Mouse (Mus musculus) C2C12 (cell line): Measurements from ENCODE around the gene Hmga1b. TPM values are rescaled to one million over a fixed set of nuclear protein-coding genes. Genes with fewer than 3 reads are reported as not detected.
"Not testable (repeated sequence)": the region's sequence is repeated elsewhere in the genome, so short reads cannot be mapped to it uniquely, and the experiment has no call there.

Experiments
- H3K27me3 ChIP-seq: one replicate; pipeline ENCODE4 v1.6.1; 2011; ENCODE audit not compliant: control insufficient read depth, insufficient read depth, insufficient read length
- H3K36me3 ChIP-seq: one replicate; pipeline ENCODE4 v1.6.1; 2011; ENCODE audit not compliant: control insufficient read depth, insufficient read depth
- H3K4me3 ChIP-seq: one replicate; pipeline ENCODE4 v1.5.1; 2011; ENCODE audit warnings: mild to moderate bottlenecking, control low read depth; ENCODE audit not compliant: poor library complexity, insufficient read depth, severe bottlenecking
- H3K79me2 ChIP-seq: one replicate; pipeline ENCODE4 v1.6.1; 2011; ENCODE audit not compliant: control insufficient read depth, insufficient read depth
- H3K79me3 ChIP-seq: one replicate; pipeline ENCODE4 v1.6.1; 2011; ENCODE audit warnings: low read depth, control low read depth
- H3ac ChIP-seq: one replicate; pipeline ENCODE3; 2011; ENCODE audit warnings: low read depth; ENCODE audit not compliant: control insufficient read depth, insufficient read length
- CEBPB ChIP-seq: IDR thresholded peaks from one replicate; pipeline ENCODE4 v1.6.1; 2011; ENCODE audit warnings: low read depth, mild to moderate bottlenecking, control low read depth, moderate library complexity
- CTCF ChIP-seq: IDR thresholded peaks from one replicate; pipeline ENCODE4 v1.5.1; 2011; ENCODE audit not compliant: control insufficient read depth, insufficient read depth, insufficient read length
- FOSL1 ChIP-seq: IDR thresholded peaks from one replicate; pipeline ENCODE4 v1.8.0; 2011; ENCODE audit warnings: mild to moderate bottlenecking, low read length; ENCODE audit not compliant: poor library complexity, insufficient read depth, severe bottlenecking
- MAX ChIP-seq: IDR thresholded peaks from one replicate; pipeline ENCODE4 v1.6.1; 2011; ENCODE audit warnings: mild to moderate bottlenecking, control low read depth
- MYOD1 ChIP-seq: IDR thresholded peaks from one replicate; pipeline ENCODE4 v1.6.1; 2011; ENCODE audit warnings: low read depth; ENCODE audit not compliant: control insufficient read depth, insufficient read length
- MYOG ChIP-seq: IDR thresholded peaks from one replicate; pipeline ENCODE4 v1.6.1; 2011; ENCODE audit not compliant: control insufficient read depth, insufficient read length; ENCODE audit errors: extremely low read depth
- USF1 ChIP-seq: IDR thresholded peaks from one replicate; pipeline ENCODE4 v1.6.1; 2011; ENCODE audit warnings: low read depth, mild to moderate bottlenecking, control low read depth, moderate library complexity
- polyA plus RNA-seq: library from polyadenylated mRNA; unstranded; fragments of >200 nt; fragmentation: generic; extraction: Trizol; gene quantifications from one replicate; pipeline ENCODE4 v1.2.1, GENCODE M21; 2012; ENCODE audit warnings: missing spikeins

Gene Hmga1b
- polyA plus RNA-seq, 1 experiment, result 774 TPM

GRCm38 (mm10) chr11:120783426-120784063 is 21.0 kb downstream of the Hmga1b start:
- TF ChIP-seq MYOD1 (no peak), USF1 (no peak), CEBPB (no peak), MYOG (no peak), FOSL1 (no peak), MAX (no peak)
- H3K36me3 ChIP-seq, result peaks cover 35% of the 10 kb centered on the region
- peak overlapping the region; percentile 91 for H3K4me3 ChIP-seq
- peaks cover 11% of the 10 kb centered on the region for H3K79me3 ChIP-seq
- H3ac ChIP-seq, result peak overlapping the region; percentile 92
- H3K27me3 ChIP-seq, result no peaks in the 10 kb centered on the region
- peaks cover 41% of the 10 kb centered on the region for H3K79me2 ChIP-seq

DNA sequence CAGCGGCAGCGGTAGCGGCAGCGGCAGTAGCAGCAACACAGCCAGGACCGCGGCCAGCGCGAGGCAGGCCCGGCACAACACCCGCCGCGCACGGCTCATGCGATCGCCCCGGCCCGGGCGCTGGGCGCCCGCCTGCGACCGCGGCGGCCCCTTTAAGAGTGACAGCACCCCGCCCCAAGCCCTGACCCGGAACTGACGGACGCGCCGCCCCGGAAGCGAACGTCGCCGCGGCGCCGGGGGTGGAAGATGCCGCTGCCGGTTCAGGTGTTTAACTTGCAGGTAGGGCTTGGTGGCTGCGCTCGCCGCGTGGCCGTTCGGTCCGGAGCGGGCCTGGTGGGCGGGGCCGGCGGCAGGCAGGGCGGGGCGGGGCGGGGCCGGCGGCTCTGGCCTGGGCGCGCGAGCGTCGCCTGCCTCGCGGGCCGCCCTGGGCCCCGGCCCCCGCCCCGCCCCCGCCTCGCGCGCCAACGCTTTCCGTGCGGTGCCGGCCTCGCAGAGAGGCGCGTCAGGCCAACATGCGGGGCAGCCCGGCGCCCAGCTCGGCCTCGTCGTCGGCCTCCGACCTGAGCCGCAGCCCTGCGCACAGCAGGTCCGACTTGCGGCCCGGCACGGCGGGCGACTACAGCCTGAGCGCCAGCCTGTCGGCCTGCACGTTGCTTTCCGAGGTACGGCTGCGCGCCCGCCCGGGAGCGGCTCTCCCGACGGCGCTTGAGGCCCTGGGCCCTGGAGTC is 21.6 kb downstream of the Hmga1b start, which contains the start of the genes Rfng and Gps1:
Gene Rfng (minus strand): TSS at position 144 of the 728 bp plus-strand sequence.
Gene Gps1 (plus strand): TSS at position 209 of the 728 bp plus-strand sequence.
- Histone ChIP-seq H3K4me3 (peak within 1 kb of the TSS; percentile 91), H3K79me3 (peaks cover 11% of the 10 kb centered on the region), H3K79me2 (peaks cover 41% of the 10 kb centered on the region), H3K36me3 (peaks cover 39% of the 10 kb centered on the region), H3ac (peak within 1 kb of the TSS; percentile 92), H3K27me3 (no peaks in the 10 kb centered on the region)
- peak; percentile 41 for TF ChIP-seq MAX
- no peak for TF ChIP-seq USF1

GRCm38 (mm10) chr11:120785145-120785544 is 22.6 kb downstream of the Hmga1b start:
- no peak for TF ChIP-seq MYOD1
- TF ChIP-seq MAX, result no peak
- no peak for TF ChIP-seq CTCF
- no peak for TF ChIP-seq USF1
- TF ChIP-seq CEBPB, result no peak
- no peak for TF ChIP-seq FOSL1
- no peak for TF ChIP-seq MYOG
- Histone ChIP-seq H3K27me3 (no peaks in the 10 kb centered on the region), H3K36me3 (peaks cover 48% of the 10 kb centered on the region), H3K79me2 (peaks cover 41% of the 10 kb centered on the region), H3K4me3 (peak overlapping the region; percentile 91), H3K79me3 (peaks cover 11% of the 10 kb centered on the region), H3ac (peak overlapping the region; percentile 79)

DNA sequence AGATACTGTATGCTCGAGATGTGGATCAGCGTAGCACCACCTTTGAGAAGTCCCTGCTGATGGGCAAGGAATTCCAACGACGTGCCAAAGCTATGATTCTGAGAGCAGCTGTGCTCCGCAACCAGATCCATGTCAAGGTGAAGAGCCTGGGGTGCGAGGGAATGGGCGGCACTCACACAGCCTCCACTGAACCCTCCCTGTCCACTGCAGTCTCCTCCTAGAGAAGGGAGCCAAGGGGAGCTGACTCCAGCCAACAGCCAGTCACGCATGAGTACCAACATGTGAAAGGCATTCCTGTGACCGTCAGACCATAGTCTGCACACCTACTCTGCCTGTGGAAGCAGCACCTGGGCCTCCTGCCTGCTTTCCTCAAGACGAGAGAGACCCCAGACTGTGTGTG is 25.9 kb downstream of the Hmga1b start:
- Histone ChIP-seq H3K79me2 (peaks cover 38% of the 10 kb centered on the region), H3K36me3 (peaks cover 79% of the 10 kb centered on the region), H3K79me3 (peaks cover 11% of the 10 kb centered on the region)
- H3K27me3 ChIP-seq, H3K4me3 ChIP-seq, H3ac ChIP-seq: not testable (repeated sequence)

DNA sequence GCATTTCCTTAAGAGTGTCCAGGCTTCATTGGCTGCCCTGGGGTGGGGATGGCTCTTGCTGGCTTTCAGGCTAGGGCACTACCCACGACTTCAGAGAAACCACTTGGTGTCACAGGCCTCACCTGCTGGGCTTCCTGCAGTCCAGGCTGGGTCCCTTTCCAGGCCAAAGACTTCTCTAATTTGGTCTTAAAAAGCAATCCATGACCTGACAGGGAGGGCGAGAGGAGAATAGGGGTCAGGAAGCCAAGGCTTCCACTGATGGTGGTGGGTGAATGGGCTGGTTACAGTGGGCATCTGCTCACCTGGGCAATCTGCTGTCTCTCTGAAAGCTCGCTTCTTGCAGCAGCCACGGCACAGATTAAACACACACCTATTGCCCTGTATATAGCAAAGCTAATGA is 26.8 kb downstream of the Hmga1b start:
- Histone ChIP-seq H3K36me3 (peaks cover 86% of the 10 kb centered on the region), H3K79me3 (peaks cover 13% of the 10 kb centered on the region), H3K79me2 (peaks cover 42% of the 10 kb centered on the region), H3K27me3 (no peaks in the 10 kb centered on the region), H3ac (no peak overlapping the region), H3K4me3 (no peak overlapping the region)
- TF ChIP-seq MYOD1 (no peak), MAX (no peak), CEBPB (no peak), CTCF (no peak), MYOG (no peak), USF1 (no peak), FOSL1 (no peak)

- Histone ChIP-seq H3K27me3 (no peaks in the 10 kb centered on the region), H3K4me3 (no peak overlapping the region), H3K79me3 (peaks cover 16% of the 10 kb centered on the region), H3K36me3 (peaks cover 90% of the 10 kb centered on the region), H3ac (no peak overlapping the region), H3K79me2 (peaks cover 42% of the 10 kb centered on the region)
- TF ChIP-seq FOSL1 (no peak), CTCF (no peak), MYOD1 (no peak), CEBPB (no peak), MYOG (no peak), MAX (no peak), USF1 (no peak)
Measured at GRCm38 (mm10) chr11:120789810-120790209, 27.2 kb downstream of the Hmga1b start.
